Mouse (Mus musculus): ENCODE results near the gene Plcb3.

The Plcb3 gene

DNA sequence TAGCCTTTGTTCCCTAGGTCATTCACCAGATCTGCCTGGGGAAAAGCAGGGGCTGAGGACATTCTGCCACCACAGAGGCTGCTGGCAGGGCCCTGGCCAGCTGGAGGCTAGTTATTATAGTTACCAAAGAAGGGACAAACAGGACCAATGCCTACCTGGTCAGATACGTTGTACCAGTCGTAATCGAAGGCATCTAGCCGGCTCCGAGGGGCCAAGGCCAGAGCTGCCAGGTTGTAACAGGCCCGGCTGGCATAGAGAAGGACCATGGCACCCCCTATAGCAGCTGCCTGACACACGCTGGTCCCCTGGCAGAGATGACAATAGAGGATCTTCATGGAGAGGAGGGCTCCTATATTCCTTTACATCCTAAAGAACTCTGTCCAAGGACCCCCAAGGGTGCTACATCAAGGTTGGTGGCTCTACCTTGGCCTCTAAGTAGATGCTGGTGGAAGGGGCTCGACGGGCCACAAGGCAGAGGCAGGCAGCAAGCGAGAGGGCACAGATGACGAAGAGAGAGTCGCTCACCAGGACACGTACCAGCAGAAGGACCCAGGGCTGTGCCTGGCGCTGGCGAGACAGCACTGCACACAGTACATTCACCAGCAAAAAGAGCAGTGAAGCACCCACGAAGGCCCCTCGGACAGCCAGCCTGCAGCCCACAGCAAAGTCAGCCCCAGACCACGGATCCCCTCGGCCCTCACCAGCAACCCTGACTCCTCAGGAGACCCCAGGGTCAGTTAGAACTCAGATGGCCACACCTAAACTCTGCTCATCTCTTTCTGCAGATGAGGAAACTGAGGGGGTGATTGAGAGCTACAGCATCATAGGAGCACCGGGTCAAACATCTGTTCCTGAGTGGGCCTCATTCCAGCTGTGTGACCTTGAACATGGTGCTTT lies 36.9 kb downstream of the Plcb3 start:
- DNase-seq, result no peak

DNA sequence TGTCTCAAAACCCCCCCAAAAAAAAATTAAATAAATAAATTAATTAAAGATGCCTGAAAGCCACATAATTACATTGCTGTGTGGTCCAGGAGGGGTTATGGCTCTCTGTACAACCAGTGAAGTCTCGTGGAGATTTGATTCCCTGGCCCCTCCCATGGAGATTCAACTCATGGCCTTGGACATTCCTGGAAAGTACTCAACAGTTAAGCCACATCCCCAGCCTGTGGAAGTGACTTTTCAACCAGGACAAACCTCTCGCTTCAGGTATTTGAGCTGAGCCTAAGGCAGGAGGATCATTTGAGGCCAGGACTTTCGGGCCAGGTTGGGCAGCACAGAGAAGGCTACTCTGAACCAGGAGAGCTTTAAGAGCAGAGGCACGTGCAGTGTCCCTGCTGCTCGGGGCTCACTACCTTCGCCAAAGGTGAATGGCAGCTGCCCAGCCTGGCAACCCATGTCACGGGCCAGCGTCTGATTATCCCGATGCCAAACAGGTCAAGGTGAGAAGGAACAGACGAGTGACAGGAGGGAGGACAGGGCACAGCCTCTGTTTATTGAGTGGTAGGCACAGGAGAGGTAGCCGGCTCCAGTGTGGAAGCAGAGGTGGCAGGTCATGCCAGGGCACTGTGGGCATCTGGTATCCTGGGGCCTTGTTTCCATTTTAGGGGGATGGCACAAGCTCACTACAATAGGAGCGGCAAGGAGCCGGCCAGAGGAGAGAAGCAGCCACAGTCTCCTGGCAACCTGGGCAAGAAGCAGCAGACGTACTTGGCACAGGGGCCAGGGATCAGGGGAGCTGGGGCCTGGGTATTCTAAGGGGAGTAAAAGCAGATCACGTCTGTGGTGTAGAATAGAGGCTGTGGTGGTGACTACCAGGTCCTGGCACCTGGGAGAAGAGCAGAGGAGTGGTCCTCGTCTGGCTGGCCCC lies 38.5 kb downstream of the Plcb3 start:
- DNase-seq, result no peak

DNA sequence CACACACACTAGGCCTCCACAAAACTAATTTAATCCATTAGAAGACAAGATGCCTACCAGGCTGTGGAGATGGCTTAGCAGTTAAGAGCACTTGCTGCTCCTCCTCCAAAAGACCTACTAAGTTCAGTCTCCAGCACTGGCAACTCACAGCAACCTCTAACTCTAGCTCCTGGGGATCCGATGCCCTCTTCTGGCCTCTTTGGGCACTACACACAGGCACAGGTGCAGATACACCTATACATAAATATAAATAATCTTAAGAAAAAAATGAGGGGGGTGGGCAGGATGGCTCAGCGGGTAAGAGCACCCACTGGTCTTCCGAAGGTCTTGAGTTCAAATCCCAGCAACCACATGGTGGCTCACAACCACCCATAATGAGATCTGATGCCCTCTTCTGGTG lies 40.0 kb downstream of the Plcb3 start:
- peak; percentile 61 for DNase-seq

DNA sequence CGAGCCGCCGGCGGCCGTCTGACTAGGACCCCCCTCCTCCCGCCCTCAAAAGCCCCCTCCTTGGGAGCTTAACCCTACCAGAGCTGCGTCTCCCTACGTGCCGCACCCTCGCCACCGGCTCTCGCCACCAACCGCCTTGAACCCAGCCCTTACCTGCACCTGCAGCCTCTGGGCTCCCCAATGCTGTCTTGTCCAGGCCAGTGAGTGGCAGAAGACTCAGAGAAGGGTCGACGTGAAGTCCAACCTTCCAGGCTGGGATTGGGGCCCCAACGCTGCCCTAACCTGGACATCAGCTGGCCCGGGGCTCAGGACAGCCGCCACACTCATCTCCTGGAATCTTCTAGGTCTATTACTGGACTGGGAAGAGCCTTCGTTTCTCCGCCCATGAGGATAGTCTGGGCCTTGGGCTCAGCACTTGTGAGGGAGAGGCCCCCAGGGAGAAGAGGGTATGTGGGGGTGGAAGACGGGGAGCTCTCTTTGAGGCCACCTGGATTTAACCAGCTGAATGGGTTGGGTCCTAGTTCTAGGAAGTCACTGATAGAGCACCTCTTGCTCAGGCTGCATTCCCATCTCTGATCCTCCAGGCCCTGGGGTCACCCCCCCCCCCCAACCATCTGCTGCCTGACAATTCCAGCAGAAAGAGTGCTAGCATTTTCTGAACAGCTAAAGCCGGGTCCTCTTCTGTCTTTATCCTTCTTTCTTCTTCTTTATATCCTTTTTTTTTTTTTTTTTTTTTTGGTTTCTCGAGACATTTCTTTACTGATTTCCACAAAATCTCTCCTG lies 41.9 kb downstream of the Plcb3 start, which contains the start of gene Kcnk4:
Gene Kcnk4 (minus strand): TSS at position 321 of the 783 bp plus-strand sequence.
- DNase-seq, result no peak

DNA sequence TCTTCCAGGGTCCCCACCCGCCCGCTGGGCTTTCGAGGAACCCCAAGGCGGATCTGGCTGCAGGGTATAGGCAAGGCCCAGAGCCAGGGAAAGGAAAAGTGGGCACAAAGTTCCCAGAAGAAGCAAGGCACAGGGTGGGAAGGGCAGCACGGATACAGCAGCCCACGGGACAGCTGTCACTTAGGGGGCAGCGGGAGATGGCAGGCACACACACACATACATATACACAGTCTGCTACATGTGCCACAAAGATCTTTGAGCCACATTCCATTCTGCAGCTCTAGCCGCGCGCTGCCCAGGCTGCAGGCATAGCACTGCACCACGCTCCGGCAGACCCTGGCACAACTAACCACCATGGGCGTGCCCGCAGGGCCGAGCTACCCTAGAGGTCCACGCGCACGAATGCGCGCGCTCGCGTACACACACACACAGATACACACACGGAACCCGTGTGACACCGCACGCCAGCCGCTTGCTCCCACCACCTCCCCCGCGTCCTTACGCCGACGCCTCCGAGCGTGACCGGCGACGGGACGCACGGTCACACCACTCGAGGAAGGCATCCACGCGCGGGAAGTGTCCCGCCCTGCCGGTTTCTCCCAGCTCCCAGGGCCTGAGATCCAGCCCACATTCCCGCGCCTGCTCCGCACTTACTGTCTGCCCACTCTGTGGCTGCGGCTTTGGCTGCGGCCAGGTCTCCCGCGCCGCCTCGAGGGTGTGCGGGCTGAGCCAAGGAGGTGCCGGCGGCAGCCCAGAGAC lies 42.7 kb downstream of the Plcb3 start:
- DNase-seq, result no peak

DNA sequence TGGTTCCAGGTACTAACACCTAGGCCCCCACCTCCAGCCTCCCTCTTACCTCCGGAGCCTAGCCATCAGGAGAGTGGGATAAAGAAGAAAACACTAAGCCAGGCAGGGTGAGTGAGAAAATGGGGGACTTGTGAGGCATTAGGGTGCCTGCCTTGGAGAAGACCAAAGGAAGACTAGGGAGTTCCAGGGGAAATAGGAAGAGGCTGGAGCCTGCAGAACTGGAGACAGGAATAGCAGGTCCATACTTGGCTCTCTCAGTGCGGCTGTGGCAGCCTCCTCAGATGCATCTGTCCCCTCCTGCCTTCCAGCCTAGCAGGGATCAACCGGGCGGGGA lies 43.2 kb downstream of the Plcb3 start:
- DNase-seq, result no peak

DNA sequence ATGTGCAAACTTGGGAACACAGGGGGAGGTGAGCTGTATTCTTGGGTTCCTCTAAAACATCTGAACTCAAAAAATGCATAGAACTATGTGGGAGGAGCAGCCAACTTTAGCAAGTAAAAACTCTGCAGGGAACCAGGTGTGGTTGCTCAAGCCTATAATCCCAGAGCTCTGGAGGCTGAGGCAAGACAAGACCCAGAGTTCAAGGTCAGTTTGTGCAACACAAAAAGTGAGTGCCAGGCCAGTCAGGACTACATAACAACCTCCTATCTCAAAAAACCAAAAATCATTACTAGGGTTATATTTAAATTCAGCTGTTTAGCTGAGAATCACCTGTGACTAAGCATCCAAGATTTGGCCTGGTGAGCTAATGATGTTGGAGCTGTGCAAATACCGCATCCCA lies 44.3 kb downstream of the Plcb3 start:
- DNase-seq, result no peak

DNA sequence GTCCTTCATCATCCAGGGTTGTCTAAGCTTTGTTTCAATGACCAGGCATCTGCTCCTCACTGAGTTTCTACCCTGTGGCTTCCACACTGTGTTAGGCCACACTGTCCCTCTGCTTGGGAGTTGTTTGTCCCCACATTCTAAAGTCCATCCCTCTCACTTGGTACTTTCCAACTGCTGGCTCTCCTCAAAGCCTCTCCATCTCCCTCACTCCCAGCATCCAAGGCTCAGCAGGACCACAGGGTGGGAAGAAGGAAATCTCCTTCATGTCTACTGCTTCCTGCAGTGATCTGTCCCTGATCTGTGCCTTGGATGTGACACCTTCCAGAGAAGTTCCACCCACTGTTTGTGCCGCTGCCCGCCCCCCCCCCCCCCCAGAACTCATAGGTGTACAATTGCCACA lies 45.3 kb downstream of the Plcb3 start:
- DNase-seq, result no peak

DNA sequence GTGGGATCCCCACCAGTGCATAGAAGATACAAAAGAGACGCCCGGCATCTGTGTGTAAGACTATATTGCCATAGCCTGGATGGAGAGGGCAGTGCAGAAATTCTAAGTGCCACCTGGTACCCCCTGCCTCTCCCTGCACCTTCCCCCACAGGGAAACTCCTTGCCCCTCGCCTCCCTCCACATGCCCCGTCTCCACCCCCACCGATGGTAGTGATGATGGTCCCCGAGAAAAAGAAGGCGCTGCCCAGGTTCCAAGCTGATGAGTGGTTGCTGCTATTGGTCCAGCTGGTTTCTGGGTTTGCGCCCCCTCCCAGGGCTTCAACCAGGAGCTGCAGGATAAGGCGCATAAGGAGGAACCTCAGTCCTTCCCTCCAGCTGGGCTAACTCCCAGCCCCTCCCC lies 48.2 kb downstream of the Plcb3 start:
- no peak for DNase-seq

DNA sequence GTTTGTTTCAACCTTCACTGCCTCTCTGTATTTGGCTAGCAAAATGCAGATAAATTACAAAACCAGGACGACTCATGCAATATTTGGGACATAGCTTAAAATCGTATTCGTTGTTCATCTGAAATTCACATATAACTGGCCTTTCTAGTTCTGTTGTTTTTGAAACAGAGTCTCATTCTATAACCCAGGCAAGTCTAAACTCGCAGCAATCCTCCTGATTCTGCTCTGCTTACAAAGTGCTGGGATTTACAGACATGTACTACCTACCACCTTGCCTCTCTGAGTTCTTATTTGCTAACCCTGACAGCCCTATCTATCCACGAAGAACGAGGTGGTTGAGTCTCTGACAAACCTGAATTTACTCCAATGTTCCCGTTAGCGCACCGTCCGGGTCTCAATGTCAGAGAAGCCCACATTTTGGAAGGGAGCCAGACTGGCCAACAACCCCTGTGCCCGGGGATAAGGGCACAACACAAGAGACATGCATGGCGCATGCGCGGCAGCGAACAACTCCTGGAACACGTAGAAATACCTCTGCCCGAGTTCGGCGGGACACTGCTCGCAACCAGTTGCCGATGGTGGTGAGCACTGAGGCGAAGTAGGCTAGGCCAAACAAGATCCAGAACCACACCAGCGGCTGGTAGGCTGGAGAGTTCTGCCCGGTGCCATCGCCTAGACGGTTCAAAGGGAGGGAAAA lies 49.6 kb downstream of the Plcb3 start:
- DNase-seq, result no peak

DNA sequence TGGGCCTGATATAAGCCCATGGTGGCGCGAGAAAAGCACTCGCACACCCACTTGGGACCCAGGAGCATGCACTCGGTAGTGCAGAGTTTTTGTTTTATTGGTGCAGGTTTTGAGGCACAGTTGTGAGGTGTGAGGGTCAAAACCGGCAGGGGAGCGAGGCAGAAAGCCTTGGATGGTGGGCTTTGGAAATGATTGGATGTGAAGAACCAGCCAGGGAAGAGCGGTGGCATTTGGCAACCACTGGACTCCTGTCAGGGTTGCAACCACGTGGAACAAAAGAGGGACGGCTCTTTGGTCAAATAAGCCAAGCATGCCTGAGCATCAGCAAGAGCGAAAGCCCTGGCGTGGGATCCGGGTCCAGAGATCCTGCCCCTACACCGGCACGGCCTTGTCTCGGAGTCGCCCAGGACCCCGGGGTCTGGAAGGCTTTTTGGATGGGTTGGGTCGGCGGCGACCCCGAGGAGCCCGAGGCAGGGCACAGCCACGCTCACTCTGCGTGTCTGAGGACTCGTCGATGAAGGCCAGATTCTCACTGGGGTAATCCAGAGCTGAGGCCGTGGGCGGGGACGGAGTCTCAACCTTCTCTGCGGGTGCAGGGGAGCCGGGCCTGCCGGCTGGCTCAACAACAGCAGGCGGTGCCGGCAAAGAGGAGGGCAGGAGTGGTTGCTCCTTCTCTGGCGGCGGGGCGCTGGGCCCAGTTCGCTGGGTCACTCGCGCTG lies 50.5 kb downstream of the Plcb3 start:
- DNase-seq, result no peak

DNA sequence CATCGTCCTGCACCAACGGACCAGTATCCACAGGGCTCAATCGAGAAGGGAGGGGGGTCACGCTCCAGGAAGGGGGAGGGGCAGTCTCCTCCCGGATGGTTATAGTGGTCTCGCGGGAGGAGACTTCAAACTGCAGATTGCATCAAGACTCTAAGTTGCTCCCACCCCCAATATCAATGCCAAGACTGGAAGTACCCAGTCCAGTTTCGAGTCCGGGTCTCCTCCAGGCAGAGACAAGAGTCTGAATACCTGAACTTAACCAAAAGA lies 51.0 kb downstream of the Plcb3 start, which contains the start of gene Catsperz:
Gene Catsperz (minus strand): TSS at position 74 of the 267 bp plus-strand sequence.
- no peak for DNase-seq

DNA sequence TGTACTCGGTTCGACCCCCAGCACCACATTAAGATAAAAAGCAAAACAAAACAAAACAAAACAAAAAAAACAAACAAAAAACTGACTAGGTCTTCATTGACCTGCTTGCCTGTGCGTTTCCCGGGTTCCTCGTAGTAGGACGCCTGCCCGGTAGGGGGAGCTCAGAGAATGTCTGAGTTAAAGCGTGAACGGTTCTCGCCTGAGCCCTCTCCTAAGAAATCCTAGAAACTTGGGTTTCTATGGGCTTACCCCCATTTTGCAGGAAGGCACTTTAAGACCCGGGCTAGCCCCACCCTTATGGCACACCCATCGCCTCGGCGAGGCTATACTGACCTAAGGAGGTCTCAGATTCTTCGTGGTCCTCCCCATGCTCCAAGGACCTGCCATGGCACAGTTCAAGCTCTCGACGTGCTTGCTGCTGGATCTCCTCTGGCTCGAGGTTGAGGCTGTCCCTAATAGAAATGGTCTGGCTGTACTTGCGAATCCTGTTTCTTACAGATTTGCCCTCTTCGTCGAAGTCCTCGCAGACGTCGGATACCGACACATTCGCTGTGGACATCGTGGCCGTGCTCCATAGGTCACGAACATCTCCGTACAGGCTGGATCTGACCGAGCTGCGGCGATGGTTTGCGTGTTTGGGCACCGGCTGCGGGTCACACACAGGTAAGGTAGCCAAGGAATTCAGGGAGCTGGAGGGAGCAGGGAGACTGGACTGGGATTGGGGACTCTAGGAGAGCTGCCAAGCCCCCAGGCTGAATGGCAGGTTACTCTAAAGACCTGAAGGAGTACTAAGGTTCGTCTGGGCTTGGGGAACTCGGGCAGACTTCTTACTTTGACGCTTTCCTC lies 51.6 kb downstream of the Plcb3 start:
- peak; percentile 89 for DNase-seq

DNA sequence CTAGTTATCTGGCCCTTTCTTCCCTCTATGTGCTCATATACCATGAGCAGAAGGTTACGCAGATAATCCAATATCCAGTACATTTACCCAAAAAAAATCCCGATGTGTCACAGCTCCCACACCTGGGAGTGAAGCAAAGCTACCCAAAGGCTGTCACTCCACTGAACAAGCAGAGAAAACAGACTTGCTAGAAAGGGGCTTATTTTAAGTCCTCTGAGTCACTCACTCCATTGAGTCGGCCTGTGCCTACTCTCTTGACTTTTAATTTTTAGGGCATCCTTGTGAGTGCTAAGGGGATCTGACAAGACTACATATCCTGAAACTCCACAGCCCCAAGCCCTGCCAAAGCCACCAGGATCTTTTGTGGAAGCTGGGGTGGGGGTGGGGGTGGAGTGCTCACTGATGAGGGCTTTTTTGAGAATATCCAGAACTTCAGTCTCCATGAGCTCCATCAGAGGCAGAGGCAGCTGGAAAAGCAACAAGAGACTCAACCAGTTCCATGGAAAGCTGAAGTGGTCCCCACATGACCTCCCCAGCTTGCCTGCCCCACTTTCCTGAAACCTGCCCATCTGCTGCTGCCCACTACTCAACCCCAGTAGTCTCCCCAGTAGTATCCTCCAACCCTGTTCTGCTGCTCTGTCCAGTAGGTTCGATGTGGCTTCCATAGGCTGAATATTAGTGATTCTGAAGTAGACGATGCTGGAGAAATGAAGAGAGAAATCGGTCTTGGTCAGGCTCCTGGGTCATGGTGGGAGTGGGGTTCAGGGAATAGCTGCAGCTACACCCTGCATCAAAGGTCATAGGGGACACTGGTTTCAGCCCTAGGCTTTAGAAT lies 53.2 kb downstream of the Plcb3 start:
- no peak for DNase-seq

DNA sequence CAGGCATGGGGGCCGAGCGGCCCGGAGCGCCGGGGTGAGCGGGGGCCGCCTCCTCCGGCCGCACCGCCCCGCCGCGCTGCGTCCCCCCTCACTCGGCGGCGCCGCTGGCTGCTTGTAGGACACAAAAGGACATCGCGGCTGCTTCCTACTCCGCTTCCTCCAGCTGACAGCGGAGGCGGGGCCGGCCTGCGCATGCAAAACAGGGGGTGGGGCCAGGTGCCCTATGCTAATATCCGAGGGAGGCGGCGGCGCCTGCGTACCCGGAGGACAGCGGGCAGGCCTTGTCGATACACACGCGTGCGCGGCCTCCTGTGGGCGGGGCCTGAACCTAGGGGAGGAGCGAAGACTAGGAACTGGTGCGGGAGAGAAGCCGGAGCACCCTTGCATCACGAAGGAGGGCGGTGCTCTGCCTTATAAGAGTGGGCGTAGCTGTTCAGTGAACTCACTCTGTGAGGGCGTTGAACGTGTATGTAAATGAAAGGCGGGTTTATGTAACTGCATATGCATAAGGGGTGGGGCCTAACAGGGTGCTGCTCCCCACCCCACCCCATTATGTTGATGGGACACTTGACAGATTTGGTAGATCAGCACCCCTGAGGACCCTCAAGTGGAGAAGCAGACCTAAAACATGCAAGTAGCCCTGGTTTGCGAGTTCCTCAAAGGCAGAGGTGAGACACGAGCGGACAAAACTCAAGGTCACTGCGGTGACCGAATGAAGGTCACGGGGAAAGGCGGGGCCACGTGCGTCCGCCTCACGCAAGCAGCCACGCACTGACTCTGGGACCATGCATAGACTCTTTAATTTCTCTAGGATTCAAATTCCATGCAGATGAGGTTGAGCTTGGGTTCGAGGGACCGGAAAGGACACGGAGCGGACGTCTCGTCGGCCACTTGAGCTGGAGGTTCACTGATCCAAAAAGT lies 54.4 kb downstream of the Plcb3 start, which contains the start of gene Esrra:
Gene Esrra (minus strand): TSS at position 167 of the 921 bp plus-strand sequence.
- DNase-seq, result peak; percentile 100

DNA sequence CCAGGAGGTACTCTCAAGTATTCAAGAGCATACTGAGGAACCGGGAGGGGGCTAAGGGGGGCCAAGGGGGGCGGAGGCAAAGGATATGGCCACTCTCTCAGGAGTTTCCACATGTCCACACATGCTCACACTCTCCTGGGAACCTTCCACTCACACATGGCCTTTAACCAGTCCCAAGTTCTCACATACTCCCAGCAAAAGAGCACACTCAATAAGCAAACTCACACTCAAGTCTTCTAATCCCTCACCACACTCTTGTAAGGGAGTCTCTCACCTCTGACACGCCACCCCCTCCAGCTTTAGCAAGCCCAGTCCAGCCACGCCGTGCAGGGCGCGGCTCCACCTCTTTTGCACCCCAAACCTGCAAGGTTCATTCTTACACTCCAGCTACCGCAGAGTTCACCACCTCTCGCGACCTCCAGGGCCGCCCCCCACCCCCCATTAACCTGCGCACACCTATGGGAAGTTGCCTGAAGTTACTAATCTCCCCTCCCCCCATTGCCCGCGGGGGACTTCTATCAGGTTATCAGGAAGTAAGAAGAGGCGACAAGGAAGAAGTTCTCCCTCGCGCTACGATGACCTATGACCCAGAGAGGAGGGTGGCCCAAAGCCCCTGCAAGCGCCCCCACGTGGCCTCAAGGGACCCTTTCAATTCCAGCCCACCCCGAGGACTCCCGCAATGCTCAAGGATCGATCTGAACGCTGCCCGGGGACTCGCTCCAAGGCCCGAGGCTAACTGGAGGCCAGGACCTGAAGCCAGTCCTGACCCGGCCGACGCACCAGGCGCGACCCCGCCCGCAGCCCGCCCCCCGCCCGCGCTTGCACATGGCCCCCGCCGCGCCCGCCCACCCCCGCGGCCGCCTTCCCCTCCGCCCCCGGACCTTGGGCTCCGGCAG lies 55.3 kb downstream of the Plcb3 start:
- DNase-seq, result peak; percentile 69

Measured in thymus, postnatal 25 days (tissue).